Mouse (Mus musculus): Measurements from ENCODE around the gene Spryd7. TPM values are rescaled to one million over a fixed set of nuclear protein-coding genes. Genes with fewer than 3 reads are reported as not detected.

Spryd7 gene
- polyA plus RNA-seq (2014; fragmentation: Illumina TruSeq; extraction: RNeasy Lipid Tissue Mini Kit (QIAGEN cat#74804); ENCODE audit: low read depth, low replicate concordance), result 76.9 TPM

DNA sequence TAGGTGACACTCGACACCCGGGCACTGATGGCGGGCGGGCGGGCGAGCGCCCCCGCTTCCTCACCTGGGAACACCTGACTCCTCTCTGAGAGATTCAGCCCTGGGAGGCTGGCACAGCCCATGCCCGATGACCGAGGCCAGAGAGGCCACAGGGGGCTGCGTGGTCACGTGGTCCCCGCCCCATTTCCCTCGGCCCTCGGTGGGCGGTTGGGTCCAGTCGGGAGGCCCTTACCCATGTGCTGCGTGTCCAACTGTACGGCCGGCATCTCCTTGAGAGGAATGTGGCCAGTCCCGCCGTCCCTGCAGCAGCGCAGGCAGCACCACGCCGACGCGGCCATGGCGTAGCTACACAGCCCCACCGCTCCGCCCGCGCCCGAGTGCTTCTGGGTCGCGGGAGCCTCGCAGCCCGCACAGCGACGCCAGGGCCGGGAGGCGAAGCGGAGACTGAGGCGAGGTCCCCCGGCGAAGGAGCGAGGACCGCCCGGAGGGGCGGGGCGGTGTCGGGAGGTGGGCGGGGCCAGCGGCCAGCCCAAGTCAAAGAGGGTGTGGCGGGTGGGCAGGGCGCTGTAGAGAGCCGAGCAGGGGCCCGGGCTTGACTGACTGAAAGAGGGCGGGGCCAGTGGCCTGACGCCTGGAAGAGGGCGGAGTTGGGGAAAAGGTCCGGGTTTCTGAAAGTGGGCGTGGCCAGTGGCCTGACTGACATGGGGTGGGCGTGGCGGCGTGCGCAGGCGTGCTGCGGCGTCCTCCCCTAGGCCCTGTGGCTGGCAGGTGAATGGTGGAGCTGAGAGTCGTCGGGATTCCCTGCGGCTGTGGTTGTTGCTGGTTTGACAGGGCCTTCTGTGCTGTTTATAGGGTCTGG, at the start of gene Spryd7:
Spryd7 (minus strand) TSS at position 598 of the 859 bp plus-strand sequence.

DNA sequence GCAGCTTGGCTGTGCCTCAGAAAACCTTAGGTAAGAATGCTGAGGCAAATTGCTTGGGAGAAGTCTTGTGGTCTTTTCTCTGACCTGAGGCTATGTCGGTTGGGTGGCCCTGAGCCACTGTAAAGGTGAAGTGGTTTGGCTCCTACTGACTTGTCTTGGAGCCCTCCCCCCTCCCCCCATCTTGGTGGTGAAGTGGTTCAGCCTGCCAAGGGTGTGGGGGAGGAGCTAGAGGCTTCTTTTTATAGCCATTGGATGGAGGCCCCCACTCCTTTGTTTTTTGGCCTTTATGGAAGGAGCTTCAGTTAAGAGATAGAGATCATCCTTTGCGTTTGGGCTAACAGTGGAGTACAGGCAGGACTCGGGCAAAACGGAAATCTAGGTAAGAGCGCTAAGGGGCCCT, 41.3 kb upstream of the Spryd7 start, which contains the start of gene Trim13:
Trim13 (plus strand) TSS at position 280 of the 400 bp plus-strand sequence.

Other genes starting within 250 kb of the Spryd7 start
- gene Arl11, start 247.1 kb downstream of the Spryd7 start, polyA plus RNA-seq (2014; fragmentation: Illumina TruSeq; extraction: RNeasy Lipid Tissue Mini Kit (QIAGEN cat#74804); ENCODE audit: low read depth, low replicate concordance), result 0.40 TPM
- gene Ebpl, start 196.4 kb downstream of the Spryd7 start, polyA plus RNA-seq (2014; fragmentation: Illumina TruSeq; extraction: RNeasy Lipid Tissue Mini Kit (QIAGEN cat#74804); ENCODE audit: low read depth, low replicate concordance), result 2.3 TPM
- 79.0 TPM for gene Kpna3, start 117.0 kb downstream of the Spryd7 start, polyA plus RNA-seq (2014; fragmentation: Illumina TruSeq; extraction: RNeasy Lipid Tissue Mini Kit (QIAGEN cat#74804); ENCODE audit: low read depth, low replicate concordance)
- gene Trim13, start 41.4 kb upstream of the Spryd7 start, polyA plus RNA-seq (2014; fragmentation: Illumina TruSeq; extraction: RNeasy Lipid Tissue Mini Kit (QIAGEN cat#74804); ENCODE audit: low read depth, low replicate concordance), result 39.9 TPM
- 0.49 TPM for gene Kcnrg, start 50.6 kb upstream of the Spryd7 start, polyA plus RNA-seq (2014; fragmentation: Illumina TruSeq; extraction: RNeasy Lipid Tissue Mini Kit (QIAGEN cat#74804); ENCODE audit: low read depth, low replicate concordance)

Measured in kidney, adult 10 weeks (tissue).